Mouse (Mus musculus): ENCODE measurements around the gene Kcna7.
"Not testable (repeated sequence)": the region's sequence is repeated elsewhere in the genome, so short reads cannot be mapped to it uniquely, and the experiment has no call there.

Gene Kcna7

GRCm38 (mm10) chr7:45395578-45396336 lies 9.7 kb upstream of the Kcna7 start, which contains the start of gene Snrnp70:
Gene Snrnp70, minus strand, starts transcription at chr7:45395742.
- DNase-seq, result peak; percentile 100

- DNase-seq, result not testable (repeated sequence)
Measured at GRCm38 (mm10) chr7:45396337-45396775, 9.1 kb upstream of the Kcna7 start.

GRCm38 (mm10) chr7:45396787-45397186 lies 8.7 kb upstream of the Kcna7 start:
- DNase-seq, result no peak

- DNase-seq, result no peak
Measured at GRCm38 (mm10) chr7:45401521-45402085, 3.9 kb upstream of the Kcna7 start.

GRCm38 (mm10) chr7:45403532-45404261 lies 1.8 kb upstream of the Kcna7 start:
- DNase-seq, result peak; percentile 55 to 60

DNA sequence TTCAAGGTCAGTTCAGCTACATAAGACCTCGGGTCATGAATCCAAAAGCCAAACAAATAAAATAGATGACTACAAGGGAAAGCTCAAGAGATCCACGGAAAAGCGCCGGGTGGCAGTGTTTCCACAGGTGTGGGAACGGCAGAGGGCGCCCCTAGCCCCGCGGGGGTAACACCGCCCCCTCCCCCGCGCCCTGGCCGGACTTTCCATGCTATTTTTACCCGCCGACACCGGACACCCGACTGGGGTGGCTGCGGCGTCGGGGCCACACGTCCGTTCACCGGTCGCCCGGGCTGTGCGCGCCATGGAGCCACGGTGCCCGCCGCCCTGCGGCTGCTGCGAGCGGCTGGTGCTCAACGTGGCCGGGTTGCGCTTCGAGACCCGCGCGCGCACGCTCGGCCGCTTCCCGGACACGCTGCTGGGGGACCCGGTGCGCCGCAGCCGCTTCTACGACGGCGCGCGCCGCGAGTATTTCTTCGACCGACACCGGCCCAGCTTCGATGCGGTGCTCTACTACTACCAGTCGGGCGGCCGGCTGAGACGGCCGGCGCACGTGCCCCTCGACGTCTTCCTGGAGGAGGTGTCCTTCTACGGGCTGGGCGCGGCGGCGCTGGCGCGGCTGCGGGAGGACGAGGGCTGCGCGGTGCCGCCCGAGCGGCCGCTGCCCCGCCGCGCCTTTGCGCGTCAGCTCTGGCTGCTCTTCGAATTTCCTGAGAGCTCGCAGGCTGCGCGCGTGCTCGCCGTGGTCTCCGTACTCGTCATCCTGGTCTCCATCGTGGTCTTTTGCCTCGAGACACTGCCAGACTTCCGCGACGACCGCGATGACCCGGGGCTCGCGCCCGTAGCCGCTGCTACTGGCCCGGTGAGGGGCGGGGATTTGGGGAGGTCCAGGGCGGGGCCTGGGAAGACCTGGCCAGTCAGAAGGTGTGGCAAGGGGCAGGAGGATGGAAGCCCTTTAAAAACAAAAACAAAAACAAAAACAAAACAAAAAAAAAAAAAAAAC lies 1.0 kb downstream of the Kcna7 start:
- DNase-seq, result no peak

- no peak for DNase-seq
Measured at GRCm38 (mm10) chr7:45407836-45408235, 2.4 kb downstream of the Kcna7 start.

DNA sequence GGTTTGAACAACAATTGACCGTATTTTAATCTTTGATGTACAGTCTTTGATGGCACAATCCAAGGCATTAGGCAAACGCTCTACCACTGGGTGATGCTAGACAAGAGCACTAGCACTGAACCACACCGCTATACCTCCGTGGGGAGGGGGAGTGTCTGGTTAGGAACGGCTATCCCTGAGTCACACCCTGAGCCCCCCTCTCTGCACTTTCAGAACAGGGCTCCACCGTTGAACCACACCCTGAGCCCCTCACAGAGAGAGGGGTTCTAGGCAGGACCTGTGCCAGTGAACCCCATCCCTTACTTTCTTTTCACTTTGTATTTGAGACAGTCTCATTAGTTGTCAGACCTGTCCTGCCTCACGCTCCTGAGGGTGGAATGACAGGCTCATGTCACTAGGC lies 2.9 kb downstream of the Kcna7 start:
- no peak for DNase-seq

DNA sequence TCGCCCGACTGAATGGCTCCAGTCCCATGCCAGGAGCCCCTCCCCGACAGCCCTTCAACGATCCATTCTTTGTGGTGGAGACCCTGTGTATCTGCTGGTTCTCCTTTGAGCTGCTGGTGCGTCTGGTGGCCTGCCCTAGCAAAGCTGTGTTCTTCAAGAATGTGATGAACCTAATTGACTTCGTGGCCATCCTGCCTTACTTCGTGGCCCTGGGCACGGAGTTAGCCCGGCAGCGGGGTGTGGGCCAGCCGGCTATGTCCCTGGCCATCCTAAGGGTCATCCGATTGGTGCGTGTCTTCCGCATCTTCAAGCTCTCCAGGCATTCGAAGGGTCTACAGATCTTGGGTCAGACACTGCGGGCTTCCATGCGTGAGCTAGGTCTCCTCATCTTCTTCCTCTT lies 3.5 kb downstream of the Kcna7 start:
- no peak for DNase-seq

GRCm38 (mm10) chr7:45409497-45410163 lies 4.2 kb downstream of the Kcna7 start:
- DNase-seq, result no peak

- no peak for DNase-seq
Measured at GRCm38 (mm10) chr7:45412421-45412820, 7.0 kb downstream of the Kcna7 start.

DNA sequence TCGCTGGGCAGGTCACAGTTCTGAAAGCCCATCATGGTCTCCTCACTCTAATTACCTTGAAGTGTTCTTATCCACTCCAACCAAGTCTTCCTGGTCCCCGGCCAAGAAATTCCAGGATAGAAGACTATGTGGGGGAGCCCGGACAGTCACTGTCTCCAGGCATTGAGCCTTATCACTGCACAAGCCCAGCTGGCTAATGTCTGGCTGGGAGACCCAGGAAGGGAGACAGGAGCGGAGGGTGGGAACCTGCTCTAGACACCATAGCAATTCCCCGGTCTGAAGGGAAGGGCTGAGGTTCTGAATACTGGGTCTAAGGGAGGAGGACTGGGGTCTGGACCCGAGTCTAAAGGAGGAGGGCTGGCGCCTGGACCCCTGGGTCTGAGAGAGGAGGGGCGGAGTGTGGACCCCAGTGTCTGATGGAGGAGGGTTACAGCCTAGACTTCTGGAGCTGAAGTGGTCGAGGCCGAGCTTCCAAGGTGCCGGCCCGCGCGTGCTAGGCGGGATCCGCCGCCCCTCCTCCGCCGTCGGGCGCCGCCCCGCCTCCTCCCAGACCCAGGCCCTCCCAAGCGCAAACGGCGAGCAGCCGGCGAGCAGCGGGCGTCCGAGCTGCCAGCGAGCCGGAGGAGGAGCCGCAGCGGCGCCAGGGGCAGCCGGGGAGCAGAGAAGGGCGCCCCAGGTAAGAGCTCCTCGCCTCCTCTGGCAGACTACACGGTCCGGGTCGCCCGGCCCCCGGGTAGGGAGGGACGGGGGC lies 7.8 kb downstream of the Kcna7 start, which contains the start of gene Ntf5:
Gene Ntf5 (plus strand): TSS at position 583 of the 751 bp plus-strand sequence.
- peak; percentile 29 to 49 for DNase-seq

DNA sequence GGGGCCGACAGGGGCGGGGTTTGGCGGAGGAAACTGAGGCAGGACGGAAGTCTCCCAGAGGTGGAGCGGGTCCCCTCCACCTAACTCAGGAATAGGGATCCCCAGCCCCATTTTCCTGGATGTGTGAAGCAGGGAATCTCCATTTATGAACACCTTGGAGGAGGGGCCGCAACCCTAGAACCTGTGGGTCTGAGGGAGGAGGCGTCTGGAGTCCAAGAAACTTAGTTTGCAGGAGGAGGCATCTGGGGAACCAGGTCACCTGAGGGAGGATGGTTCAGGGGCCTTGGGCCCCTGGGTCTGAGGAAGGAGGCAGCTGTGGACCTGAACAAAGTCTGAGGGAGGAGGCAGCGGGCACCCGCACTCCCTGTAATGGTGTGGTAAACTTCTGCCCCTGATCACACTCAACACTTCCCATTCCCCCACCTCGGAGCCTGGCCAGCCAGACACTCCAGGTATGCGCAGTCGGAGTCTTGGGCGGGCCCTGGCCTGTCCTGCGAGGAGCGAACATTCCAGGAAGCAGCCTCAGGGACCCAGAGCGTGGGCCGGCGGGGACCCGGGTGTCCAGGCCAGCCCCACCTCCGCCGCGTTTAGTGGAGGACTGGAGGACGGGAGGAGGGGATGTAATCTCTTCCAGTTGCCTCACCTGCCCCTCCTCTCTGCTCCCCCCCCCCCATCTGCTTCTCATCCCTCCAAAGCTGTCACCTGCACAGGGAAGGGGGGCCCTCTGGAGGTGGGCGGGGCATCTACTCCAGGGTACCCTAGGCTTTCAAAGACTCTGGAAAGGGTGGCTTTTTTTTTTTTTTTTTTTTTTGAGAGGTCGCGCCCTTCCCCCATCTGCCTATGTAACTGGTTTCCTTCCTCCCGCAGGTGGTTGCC lies 8.6 kb downstream of the Kcna7 start:
- no peak for DNase-seq

- DNase-seq, result no peak
Measured at GRCm38 (mm10) chr7:45414740-45415224, 9.3 kb downstream of the Kcna7 start.

DNA sequence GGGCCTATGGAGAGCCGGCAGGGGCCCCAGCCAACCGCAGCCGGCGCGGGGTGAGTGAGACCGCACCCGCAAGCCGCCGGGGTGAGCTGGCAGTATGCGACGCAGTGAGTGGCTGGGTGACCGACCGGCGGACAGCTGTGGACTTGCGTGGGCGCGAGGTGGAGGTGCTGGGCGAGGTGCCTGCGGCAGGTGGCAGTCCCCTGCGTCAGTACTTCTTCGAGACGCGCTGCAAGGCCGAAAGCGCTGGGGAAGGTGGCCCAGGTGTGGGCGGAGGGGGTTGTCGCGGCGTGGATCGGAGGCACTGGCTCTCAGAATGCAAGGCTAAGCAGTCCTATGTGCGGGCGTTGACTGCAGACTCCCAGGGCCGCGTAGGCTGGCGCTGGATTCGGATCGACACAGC lies 10.2 kb downstream of the Kcna7 start:
- no peak for DNase-seq

- DNase-seq, result no peak
Measured at GRCm38 (mm10) chr7:45417962-45418492, 12.6 kb downstream of the Kcna7 start.

GRCm38 (mm10) chr7:45419859-45420614 lies 14.6 kb downstream of the Kcna7 start:
- DNase-seq, result no peak

DNA sequence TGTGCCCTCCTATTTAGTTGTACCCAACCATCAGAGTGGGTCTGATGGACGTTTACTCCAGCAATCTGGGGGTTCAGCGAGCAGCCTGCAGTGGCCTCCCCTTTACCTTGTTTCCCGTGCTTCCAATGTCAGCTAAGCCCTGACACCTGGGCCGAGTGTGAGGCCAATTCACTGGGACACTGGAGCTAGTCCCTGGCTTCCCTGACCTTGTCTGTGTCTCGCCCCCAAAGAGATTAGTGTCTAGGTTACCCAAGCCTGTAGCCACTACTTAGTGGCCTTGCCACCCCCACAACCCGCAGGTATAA lies 15.1 kb downstream of the Kcna7 start, which contains the start of gene Lhb:
Gene Lhb (plus strand): TSS at position 206 of the 305 bp plus-strand sequence.
- DNase-seq, result no peak

DNA sequence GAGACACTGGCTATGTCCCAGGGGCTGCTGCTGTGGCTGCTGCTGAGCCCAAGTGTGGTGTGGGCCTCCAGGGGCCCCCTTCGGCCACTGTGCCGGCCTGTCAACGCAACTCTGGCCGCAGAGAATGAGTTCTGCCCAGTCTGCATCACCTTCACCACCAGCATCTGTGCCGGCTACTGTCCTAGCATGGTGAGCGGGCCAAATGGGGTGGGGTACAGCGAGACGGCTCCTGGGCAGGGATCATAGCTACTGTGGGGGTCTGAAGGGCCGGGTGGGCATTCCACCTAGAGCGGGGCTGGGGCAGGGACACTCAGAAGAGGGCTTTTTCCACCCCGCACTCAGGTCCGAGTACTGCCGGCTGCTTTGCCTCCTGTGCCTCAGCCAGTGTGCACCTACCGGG lies 15.7 kb downstream of the Kcna7 start:
- DNase-seq, result no peak
